Mouse (Mus musculus): ENCODE data around the gene Lmx1b.

The Lmx1b gene

GRCm38 (mm10) chr2:33582457-33583060 is 57.8 kb downstream of the Lmx1b start:
- DNase-seq (ENCODE audit: low read depth, low spot score): no peak

GRCm38 (mm10) chr2:33581866-33582265 is 58.4 kb downstream of the Lmx1b start:
- DNase-seq (ENCODE audit: low read depth, low spot score): no peak

GRCm38 (mm10) chr2:33581449-33581777 is 58.9 kb downstream of the Lmx1b start:
- DNase-seq (ENCODE audit: low read depth, low spot score): no peak

GRCm38 (mm10) chr2:33580697-33581448 is 59.4 kb downstream of the Lmx1b start:
- no peak for DNase-seq (ENCODE audit: low read depth, low spot score)

GRCm38 (mm10) chr2:33575406-33575805 is 64.9 kb downstream of the Lmx1b start:
- no peak for DNase-seq (ENCODE audit: low read depth, low spot score)

GRCm38 (mm10) chr2:33573075-33573474 is 67.2 kb downstream of the Lmx1b start:
- DNase-seq (ENCODE audit: low read depth, low spot score): no peak

GRCm38 (mm10) chr2:33571219-33571824 is 69.0 kb downstream of the Lmx1b start:
- no peak for DNase-seq (ENCODE audit: low read depth, low spot score)

- no peak for DNase-seq (ENCODE audit: low read depth, low spot score)
These were observed 70.6 kb downstream of the Lmx1b start for GRCm38 (mm10) chr2:33569698-33570097.

- peak; percentile 45 for DNase-seq (ENCODE audit: low read depth, low spot score)
These were observed 71.1 kb downstream of the Lmx1b start for GRCm38 (mm10) chr2:33569240-33569639.

- DNase-seq (ENCODE audit: low read depth, low spot score): no peak
These were observed 74.4 kb downstream of the Lmx1b start for GRCm38 (mm10) chr2:33565886-33566285.

GRCm38 (mm10) chr2:33564748-33565147 is 75.6 kb downstream of the Lmx1b start:
- DNase-seq (ENCODE audit: low read depth, low spot score): no peak

- DNase-seq (ENCODE audit: low read depth, low spot score): peak; percentile 59
These were observed 80.6 kb downstream of the Lmx1b start for GRCm38 (mm10) chr2:33559752-33560151.

GRCm38 (mm10) chr2:33559334-33559733 is 81.0 kb downstream of the Lmx1b start:
- DNase-seq (ENCODE audit: low read depth, low spot score): no peak

- DNase-seq (ENCODE audit: low read depth, low spot score): peak; percentile 77
These were observed 82.1 kb downstream of the Lmx1b start for GRCm38 (mm10) chr2:33558233-33558632.

- no peak for DNase-seq (ENCODE audit: low read depth, low spot score)
These were observed 84.7 kb downstream of the Lmx1b start for GRCm38 (mm10) chr2:33555573-33555972.

- peak; percentile 27 for DNase-seq (ENCODE audit: low read depth, low spot score)
These were observed 87.6 kb downstream of the Lmx1b start for GRCm38 (mm10) chr2:33552672-33553071.

- DNase-seq (ENCODE audit: low read depth, low spot score): no peak
These were observed 92.7 kb downstream of the Lmx1b start for GRCm38 (mm10) chr2:33547595-33547994.

- DNase-seq (ENCODE audit: low read depth, low spot score): no peak
These were observed 93.4 kb downstream of the Lmx1b start for GRCm38 (mm10) chr2:33546879-33547278.

- no peak for DNase-seq (ENCODE audit: low read depth, low spot score)
These were observed 94.3 kb downstream of the Lmx1b start for GRCm38 (mm10) chr2:33546051-33546450.

- peak; percentile 27 for DNase-seq (ENCODE audit: low read depth, low spot score)
These were observed 95.3 kb downstream of the Lmx1b start for GRCm38 (mm10) chr2:33544781-33545566.

GRCm38 (mm10) chr2:33544203-33544762 is 96.0 kb downstream of the Lmx1b start:
- peak; percentile 35 for DNase-seq (ENCODE audit: low read depth, low spot score)
